Mouse (Mus musculus) T-cell, adult 2 months (primary cell): Measurements from ENCODE around the gene Ldb3.

Experiments used
- DNase-seq: peaks from one replicate; pipeline ENCODE4 v3.0.0; 2022; ENCODE audit warnings: low spot score

Ldb3 gene

DNA sequence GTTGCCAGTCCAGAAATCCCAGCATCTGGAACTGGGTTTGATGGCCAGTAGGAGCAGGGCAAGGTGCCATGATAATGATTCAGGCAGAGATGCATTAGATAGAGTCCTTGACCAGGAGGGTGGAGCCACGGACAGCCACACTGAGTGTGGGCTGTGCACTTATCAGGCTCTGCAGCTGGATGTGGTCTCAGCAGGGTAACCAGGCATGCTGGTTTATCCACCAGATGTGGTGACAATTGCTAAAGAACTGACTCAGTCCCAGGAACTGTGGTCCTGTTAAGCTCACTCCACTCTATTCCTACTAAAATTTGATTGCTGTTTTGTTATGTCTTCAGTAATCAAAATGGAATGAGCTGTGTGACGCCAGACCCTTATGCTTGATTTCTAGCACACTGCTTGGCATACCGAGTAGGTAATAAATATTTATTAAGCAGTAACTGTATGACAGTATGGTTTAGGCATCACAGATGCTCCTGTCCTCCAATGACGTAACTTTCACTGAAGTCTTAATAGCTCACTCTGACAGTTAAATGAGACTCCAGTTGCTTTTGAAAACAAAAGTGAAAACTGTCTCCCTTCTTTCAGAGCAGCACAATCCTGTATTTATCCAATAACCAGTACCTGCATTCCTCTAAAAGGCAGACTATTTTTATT is 80.2 kb downstream of the Ldb3 start:
- DNase-seq = no peak

DNA sequence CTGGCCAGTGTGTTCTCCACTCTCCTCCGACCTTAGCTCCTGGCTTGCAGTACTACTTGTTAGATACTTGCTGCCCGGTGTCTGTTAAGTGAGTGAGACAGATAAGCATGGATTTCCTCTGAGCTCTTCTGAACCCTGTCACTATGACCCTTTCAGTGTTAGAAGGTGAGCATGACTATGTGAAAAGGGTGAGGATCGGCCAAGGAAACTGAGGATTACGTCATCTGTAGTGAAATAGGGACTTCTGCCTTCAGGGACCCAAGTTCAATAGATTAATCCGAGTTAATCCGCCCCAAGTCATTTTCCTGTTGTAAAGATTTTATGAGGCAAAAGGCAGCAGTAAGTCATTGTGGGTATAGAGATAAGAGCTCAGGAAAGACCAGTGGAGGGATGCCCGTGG is 83.2 kb downstream of the Ldb3 start:
- DNase-seq = no peak

DNA sequence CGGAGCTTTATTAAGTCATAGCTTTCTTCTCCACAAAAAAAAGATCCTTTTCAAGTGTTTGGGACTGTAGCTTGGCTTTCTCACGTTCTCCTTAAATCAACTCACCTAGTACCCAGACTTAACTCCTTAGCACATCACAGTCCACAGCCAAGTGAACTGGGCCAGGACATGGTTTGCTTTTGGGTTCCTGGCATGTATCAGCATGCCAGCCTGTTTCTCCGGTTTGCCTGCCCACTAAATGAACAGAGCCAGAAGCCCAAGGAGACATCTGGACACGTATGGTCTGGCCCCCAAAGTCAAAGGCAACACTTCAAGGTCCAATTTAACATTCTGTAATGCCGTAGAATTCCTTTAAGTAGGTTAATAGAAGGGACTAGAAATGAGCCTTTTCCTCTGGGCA is 84.1 kb downstream of the Ldb3 start:
- DNase-seq = no peak

DNA sequence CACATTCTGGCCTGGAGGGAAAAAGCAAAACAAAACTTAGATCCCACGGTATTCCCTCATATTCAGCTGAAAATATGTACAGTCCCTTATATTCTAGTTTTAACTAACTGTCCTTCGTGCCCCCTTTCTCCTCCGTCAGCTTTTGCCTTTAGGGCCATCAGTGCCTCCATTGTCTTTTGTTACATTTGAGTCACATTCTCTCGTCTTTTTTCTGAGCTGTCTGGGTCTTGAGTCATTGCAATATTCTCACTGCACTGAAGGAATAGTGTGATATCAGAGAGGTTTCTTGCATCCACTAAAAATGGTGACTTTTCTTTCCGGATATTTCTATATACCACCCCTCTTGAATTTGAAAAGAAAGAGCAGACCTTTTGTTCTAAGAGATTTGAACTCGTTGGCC is 84.7 kb downstream of the Ldb3 start:
- no peak for DNase-seq

DNA sequence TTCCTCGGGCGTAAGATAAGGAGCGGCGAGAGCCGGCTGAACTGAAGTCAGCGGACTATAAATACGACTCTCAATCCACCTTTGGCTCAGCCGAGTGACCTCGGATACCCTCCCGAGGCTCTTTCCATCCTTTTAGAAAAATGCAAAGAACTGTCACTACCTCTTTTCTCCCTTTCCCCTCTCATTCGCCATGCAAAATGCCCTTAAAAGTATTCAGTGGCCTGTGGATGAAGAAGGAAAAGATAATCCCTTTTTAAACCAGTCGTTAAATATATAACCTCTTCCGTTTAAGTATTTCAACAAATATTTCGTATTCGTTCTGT is 85.2 kb downstream of the Ldb3 start, which contains the start of gene Bmpr1a:
Gene Bmpr1a (minus strand): TSS at position 17 of the 323 bp plus-strand sequence.
- no peak for DNase-seq

DNA sequence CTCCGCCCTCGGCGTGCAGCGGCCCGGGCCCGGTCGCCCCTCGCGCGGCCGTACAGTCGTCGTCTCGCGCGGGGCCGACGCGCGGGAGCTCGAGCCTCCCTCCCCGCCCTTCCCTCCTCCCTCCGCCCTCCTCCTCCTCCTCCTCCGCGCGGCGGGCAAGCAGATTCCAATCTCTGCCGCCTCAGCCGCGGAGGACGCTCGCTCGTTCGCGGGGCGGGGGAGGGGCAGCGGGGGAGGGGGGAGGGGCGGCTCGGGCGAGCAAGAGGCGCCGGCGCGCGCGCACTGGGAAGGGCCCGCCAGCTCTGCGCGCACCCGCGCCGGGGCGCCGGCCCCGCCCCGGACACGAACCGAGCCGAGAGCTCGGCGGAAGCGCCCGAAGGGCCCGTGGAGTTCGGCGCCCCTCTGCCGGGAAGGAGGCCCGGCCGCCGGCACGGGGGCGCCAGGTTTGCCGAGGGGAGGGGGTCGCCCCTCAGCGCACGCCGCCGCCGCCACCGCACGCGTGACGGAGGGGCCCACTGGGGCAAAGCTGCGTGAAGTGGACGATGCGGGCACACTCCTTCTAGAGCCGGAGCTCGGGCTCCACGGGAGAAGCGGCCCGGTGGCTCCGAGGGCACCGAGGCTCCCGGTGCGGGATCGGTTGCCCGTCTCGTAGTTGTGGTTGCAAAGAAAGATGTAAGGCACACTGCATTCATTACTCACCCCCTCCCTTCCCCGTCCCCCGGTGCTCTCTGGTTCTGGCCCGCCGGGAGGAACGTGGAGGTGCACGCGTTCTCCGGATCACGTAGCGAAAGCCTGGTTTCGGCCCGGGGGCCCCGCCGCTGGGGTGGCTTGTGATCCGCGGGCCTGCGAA is 85.8 kb downstream of the Ldb3 start:
- peak; percentile 69 for DNase-seq

DNA sequence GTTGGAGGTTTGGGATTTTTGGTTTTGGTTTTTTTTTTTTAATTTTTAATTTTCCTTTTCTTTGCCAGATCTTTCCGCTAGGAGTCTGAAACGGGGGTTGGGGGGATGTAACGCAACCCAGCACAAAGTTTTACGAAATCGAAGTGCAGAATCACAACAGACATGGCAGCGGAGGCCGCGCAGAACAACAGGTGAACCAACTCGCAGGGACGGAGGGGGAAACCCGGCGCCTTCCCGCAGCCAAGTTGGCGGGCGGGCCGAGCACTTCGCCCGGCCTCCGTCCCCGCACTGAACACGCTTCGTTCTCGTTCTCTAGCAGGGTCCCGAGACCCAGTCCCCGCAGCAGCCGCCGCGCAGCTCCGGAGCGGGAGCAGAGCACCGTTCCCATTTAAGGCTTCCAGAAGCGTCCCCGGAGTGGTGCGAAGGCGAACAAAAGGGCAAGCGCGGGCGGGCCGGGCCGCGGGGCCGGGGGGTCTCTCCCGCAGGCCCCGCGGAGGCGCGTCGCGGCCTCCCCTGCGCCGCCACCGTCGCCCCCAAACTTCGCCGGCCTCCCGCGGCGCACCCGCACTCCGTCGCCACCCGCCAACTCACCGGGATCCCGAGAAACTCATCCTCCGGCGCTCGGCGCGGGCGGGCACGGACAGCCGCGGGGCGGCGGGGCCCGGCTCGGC is 86.5 kb downstream of the Ldb3 start:
- peak; percentile 31 for DNase-seq

DNA sequence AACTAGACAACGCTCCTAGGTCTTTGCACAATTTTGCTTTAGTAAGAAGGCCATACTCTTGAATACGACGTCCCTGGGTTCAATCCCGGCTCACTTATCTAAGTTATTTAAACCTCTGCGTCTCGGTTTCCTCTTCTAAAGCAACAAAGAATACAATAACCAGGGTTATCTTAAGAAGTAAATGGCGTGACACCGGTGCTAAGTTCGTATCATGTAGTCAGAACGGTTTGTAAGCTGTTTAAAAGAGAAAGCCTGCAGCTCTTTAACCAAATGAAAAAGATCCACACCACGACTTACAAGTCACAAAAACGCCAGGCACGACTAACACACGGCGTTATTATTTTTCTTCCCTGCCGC is 87.1 kb downstream of the Ldb3 start:
- no peak for DNase-seq

DNA sequence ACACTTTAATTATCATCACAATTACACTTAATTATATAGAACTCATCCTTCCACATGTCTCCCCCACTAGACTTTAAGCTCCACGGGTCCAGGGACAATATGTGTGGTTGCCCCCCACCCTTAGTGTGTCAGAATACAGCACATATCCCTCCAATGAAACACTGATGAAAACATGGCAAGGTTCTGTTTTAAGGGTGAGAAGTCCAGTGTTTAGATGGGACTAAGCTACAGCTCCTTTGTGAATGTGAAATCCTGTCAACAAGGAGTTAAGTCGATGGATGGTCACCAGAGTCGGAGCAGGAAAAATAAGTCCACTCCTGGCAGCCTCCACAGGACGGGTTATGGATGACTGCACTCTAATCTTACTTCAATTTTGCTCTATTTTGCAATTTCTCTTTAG is 88.2 kb downstream of the Ldb3 start:
- no peak for DNase-seq

DNA sequence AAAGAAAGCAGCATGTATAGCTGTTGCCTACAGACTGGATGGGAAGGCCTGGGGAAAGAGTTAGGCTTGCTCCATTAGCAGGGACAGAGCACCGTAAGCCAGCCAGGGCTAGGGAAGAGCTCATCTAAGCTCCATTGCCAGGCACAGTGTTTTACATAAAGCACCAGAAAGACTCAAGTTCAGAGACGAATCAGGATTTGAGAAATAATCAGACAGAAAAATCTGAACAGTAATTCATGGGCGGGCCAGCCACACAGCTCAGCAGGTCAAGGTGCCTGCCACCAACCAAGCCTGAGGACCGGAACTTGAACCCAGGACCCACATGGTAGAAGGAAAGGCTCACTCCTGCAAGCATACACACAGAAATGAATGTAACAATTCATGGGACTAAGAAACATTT is 88.8 kb downstream of the Ldb3 start:
- no peak for DNase-seq

DNA sequence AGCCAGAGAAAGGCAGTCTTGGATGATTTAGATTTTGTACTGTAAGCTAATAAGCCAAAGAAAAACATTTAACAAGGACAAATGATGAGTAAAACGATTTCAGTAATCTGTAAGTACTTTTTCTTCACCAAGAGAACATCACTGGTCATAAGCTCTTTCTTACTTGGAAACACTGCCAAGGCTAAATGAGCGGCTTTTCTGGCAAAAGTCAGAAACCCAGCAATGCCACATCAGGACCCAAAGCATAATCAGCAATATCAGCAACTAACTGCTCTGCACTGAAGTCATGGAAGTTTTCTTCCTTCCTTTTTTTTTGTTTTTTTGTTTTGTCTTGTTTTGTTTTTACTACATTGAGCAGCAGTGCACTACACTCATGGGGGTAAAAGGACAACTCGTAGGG is 91.1 kb downstream of the Ldb3 start:
- DNase-seq = no peak

DNA sequence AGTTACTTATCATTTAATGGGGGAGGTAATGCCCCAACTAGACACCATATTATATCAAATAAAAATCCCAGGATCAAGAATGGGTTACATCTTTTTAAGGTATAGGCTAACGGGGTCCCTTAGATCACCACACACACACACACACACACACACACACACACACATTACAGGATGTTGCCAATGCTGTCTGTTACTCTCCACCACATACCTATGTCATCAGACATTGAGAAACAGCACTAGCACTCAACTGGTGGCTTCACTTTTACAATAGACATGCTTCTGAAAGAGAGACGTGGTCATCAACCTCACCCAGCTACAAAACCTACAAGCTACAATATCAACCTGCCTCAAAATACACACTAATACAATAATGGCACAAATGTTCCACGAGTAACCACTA is 94.8 kb downstream of the Ldb3 start:
- DNase-seq = no peak

DNA sequence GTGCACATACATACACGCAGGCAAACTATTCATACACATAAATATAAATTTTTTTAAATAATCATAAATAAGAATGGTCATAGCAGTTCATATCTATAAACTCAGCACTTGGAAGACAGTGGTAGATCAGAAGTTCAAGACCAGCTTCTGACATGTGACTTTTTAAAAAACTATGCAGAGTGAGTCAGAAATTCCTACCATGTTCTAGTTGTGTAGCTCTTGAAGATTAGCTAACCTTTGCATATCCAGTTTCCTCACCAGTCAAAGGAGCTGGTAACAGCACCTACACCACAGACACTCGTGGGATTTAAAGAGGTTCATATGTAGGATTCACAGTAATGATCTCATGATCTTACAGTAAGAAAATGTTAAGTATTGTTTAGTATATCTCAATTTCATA is 95.8 kb downstream of the Ldb3 start:
- no peak for DNase-seq

DNA sequence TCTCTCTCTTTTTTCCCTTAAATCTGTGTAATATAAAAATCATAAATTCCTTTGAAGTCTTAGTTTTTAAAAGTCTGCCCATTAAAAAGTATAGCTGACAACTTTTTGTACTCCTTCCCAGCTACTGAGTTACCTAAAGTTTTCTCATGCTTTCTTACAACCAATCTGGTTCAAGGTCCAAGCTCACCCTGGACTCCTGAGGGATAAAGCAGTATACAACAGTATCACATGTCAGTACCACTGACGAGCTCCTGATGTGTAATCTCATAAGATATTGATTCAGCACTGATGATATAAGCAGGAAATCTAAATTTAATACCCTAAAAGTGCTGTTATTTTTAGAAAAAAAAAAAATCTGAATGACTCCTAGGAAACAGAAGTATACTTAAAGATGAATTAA is 97.5 kb downstream of the Ldb3 start:
- no peak for DNase-seq

DNA sequence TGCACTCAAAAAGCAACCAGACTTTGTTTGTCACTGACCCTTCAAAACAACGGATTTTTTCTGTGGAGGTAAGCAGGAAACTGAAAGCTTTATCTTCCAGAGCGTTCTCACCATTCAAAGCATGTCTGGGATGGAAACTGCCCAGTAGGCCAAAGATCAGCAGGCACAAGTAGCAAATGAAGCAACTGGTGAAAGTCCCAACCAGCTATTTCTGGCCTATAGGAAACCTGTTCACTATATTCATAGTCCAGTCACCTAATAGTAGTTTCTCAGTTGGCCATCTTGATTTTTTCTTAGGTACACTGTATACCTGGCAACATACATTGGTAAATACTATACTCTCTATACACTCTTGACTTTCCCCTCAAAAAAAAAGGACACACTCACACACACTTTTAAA is 98.6 kb downstream of the Ldb3 start:
- DNase-seq = no peak

DNA sequence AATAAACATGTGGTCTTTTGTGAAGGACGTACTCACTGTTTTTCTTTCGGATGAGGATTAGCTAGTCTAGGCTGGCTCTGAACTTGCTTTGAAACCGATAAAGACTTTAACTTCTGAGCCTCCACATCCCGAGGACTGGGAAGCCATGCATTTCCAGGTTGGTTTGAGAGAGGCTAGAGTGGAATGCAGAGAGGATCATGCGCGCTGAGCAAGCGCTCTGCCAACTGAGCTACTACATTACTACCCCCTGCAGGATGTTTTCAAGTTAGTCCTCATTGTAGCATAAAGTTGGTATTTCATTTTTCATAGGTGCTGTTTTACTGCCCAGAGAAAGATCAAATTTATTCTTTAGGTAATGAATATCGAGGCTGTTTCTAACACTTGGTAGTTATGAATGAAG is 102.3 kb downstream of the Ldb3 start:
- DNase-seq = no peak

DNA sequence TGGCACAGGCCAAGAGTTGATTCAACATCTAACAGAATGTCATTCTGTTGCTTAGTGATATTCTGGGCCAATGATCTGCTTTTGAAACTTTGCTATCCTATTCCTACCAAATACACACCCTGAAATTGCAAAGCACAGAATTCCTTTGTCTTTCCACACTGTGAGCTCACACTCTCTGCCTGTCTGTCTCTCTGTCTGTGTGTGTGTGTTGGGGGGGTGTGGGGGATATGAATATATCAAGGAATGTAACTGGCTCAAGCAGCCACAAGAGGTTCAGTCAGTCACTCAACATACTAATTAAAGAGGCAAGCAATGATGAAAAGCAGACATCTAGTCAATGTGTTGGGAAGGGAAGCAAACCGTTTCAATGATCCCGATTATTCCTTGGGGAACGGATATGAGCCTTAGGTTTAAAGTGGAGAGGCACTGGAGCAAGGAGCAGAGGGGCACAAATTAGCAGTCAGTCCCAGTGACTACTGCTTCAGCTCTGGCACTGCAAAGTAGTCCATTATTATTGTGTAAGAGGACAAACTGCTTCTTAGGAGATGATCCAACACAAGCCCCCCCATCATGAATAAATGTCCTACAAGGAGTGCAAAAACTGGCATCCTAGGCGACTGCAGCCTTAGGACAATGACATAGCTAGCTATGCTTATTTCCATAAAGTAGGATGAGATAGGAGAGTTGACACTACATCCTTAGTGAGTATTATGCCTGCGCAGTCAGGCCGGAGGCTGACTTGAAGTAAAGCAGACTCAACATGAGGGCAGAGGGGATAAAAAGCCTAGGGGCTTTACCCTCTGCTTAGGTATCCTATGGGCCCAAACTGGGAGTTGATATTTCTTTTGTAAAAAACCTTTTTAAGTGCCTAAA is 104.8 kb downstream of the Ldb3 start:
- DNase-seq = no peak
